Mouse (Mus musculus) stomach, embryonic 14.5 days (tissue): Measurements from ENCODE around the gene Plbd2. TPM values are rescaled to one million over a fixed set of nuclear protein-coding genes. Genes with fewer than 3 reads are reported as not detected.
"Not testable (repeated sequence)": the region's sequence is repeated elsewhere in the genome, so short reads cannot be mapped to it uniquely, and the experiment has no call there.

ENCODE experiments used
- ATAC-seq: fragments of 200-750 bp; cut with Nextera tagmentation; 2 replicates; pipeline ENCODE4 v1.8.0; 2017; ENCODE audit warnings: low read depth, moderate TSS enrichment; ENCODE audit not compliant: insufficient number of reproducible peaks, insufficient read depth, low FRiP score
- H3K27ac ChIP-seq: fragments of 300-500 bp; sonication (generic); 2 replicates; pipeline ENCODE4 v1.5.1; 2014; ENCODE audit warnings: mild to moderate bottlenecking, low read length, moderate library complexity, mixed read lengths
- H3K27me3 ChIP-seq: fragments of 300-500 bp; sonication (generic); 2 replicates; pipeline ENCODE4 v1.6.1; 2014; ENCODE audit warnings: low read length, control low read depth, mixed read lengths; ENCODE audit not compliant: control insufficient read depth, insufficient read depth
- H3K36me3 ChIP-seq: fragments of 300-500 bp; sonication (generic); 2 replicates; pipeline ENCODE4 v1.6.1; 2014; ENCODE audit warnings: mild to moderate bottlenecking, control low read depth, low read length, moderate library complexity, mixed read lengths; ENCODE audit not compliant: control insufficient read depth, insufficient read depth
- H3K4me1 ChIP-seq: fragments of 300-500 bp; sonication (generic); 2 replicates; pipeline ENCODE4 v1.6.1; 2014; ENCODE audit warnings: low read length, control low read depth, mixed read lengths; ENCODE audit not compliant: control insufficient read depth, insufficient read depth
- H3K4me2 ChIP-seq: fragments of 300-500 bp; sonication (generic); replicated peaks from 2 replicates; pipeline ENCODE4 v1.6.1; 2014; ENCODE audit warnings: low read depth, low read length, control low read depth
- H3K4me3 ChIP-seq: fragments of 300-500 bp; sonication (generic); 2 replicates; pipeline ENCODE4 v1.5.1; 2014; ENCODE audit warnings: low read depth, low read length, control low read depth
- H3K9ac ChIP-seq: fragments of 300-500 bp; sonication (generic); replicated peaks from 2 replicates; pipeline ENCODE4 v1.6.1; 2014; ENCODE audit warnings: low read depth, mild to moderate bottlenecking, control low read depth, low read length, moderate library complexity, mixed read lengths
- H3K9me3 ChIP-seq: fragments of 300-500 bp; sonication (generic); 2 replicates; pipeline ENCODE4 v1.6.1; 2016; ENCODE audit warnings: low read depth, low read length, control low read depth; ENCODE audit not compliant: control insufficient read depth
- WGBS: fragments of 180-500 bp; shearing (Covaris S2); extraction: QIAGEN DNeasy Blood & Tissue Kit; methylation state at CpG from one replicate; pipeline ENCODE4 v1.1.7; 2014; 5-methylcytosine and 5-hydroxymethylcytosine counted together
- polyA plus RNA-seq: library from polyadenylated mRNA; unstranded; fragments of >200 nt; fragmentation: Nextera tagmentation; extraction: Ambion mirVana; gene quantifications from 2 replicates; pipeline ENCODE4 v1.2.1, GENCODE M21; 2014

Gene Plbd2
- polyA plus RNA-seq, 1 experiment from 2014 or later: 39.6 TPM

DNA sequence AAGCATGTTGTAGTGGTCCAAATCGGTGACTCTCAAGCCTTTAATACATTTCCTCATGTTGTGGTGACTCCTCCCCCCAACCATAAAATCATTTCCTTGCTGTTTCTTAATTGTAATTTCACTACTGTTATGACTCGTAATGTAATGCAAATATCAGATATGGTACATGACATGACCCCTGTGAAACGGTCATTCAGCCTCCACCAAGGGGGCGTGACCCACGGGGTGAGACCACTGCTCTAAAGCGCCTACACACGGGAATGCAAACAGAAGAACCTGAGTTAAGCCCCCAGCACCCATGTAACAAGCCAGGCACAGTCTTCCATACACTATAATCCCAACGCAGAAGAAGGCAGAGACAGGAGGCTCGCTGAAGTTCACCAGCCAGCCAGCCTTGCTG lies 2.4 kb upstream of the Plbd2 start:
- Histone ChIP-seq H3K36me3 (no peaks in the 10 kb centered on the region), H3K9me3 (no peaks in the 10 kb centered on the region), H3K9ac (no peak overlapping the region), H3K27ac (no peak overlapping the region), H3K4me3 (no peak overlapping the region), H3K27me3 (no peaks in the 10 kb centered on the region), H3K4me2 (no peak overlapping the region), H3K4me1 (peaks cover 6% of the 10 kb centered on the region)
- ATAC-seq: no peak
- 66% methylated on average over 9 of the region's 9 CpGs for WGBS

DNA sequence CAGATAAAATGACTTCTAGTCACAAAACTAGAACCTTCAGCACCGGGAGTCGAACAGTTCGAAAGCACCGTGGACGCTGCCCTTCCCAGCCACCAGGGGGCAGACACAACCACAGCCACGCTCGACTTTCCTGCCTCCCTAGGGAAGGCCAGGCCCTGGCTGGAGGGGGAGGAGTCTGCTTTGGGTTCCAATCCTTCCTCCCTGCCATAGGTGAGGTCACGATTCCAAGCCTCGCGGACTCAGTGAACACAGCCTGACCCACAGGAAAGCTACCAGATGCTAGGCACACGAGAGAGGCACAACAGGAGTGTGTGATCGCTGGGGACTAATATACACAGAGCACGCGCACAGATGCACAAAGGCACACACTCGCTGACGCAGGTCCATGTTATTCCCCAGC lies 1.9 kb upstream of the Plbd2 start:
- no peak overlapping the region for H3K4me2 ChIP-seq
- no peaks in the 10 kb centered on the region for H3K9me3 ChIP-seq
- no peak overlapping the region for H3K27ac ChIP-seq
- H3K9ac ChIP-seq: no peak overlapping the region
- no peaks in the 10 kb centered on the region for H3K36me3 ChIP-seq
- 0 out of 2 replicates have a peak, but pooled peaks have one; percentile 21 for ATAC-seq
- 27% methylated on average over 16 of the region's 16 CpGs for WGBS
- no peaks in the 10 kb centered on the region for H3K27me3 ChIP-seq
- H3K4me1 ChIP-seq: peaks cover 6% of the 10 kb centered on the region
- no peak overlapping the region for H3K4me3 ChIP-seq

DNA sequence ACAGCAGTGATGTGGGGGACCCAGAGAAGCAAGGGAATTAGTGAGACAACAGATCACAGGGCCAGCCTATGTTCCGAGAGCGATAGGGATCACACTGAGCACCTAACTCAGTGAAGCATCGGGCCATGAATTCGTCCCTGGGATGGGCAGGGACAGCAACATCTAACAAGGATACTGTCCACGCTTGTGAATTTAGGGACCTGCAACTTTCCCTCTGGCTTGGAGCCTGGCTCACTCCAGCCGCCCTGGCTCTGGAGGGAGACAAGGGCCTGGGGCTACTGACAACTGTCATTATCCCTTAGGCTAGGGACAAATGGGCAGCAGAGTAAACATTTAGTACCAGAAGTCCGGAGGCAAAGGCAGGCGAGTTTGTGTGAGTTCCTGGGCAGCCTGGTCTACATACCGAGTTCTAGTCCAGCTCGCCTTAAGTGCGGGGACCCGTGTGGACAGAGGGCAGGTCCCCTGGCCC lies 716 bp downstream of the Plbd2 start:
- no peak overlapping the region for H3K27ac ChIP-seq
- ATAC-seq: no peak
- H3K4me3 ChIP-seq: peak overlapping the region; percentile 89
- H3K36me3 ChIP-seq: no peaks in the 10 kb centered on the region
- no peaks in the 10 kb centered on the region for H3K9me3 ChIP-seq
- H3K4me2 ChIP-seq: peak overlapping the region; percentile 93
- H3K27me3 ChIP-seq: no peaks in the 10 kb centered on the region
- H3K4me1 ChIP-seq: peaks cover 6% of the 10 kb centered on the region
- H3K9ac ChIP-seq: peak overlapping the region; percentile 85
- 4% methylated on average over 12 of the region's 12 CpGs for WGBS

GRCm38 (mm10) chr5:120502147-120502621 lies 1.2 kb downstream of the Plbd2 start:
- Histone ChIP-seq H3K4me3 (peak overlapping the region; percentile 89), H3K27ac (no peak overlapping the region), H3K9ac (peak overlapping the region; percentile 85; the same call in 1 of the 2 replicates), H3K36me3 (no peaks in the 10 kb centered on the region), H3K4me1 (peaks cover 6% of the 10 kb centered on the region), H3K9me3 (no peaks in the 10 kb centered on the region), H3K4me2 (peak overlapping the region; percentile 93), H3K27me3 (no peaks in the 10 kb centered on the region)
- 58% methylated on average over 9 of the region's 9 CpGs for WGBS
- no peak for ATAC-seq

- not testable (repeated sequence) for H3K27me3 ChIP-seq, H3K27ac ChIP-seq, H3K4me2 ChIP-seq, H3K9me3 ChIP-seq, H3K4me1 ChIP-seq, H3K9ac ChIP-seq, ATAC-seq, H3K36me3 ChIP-seq, H3K4me3 ChIP-seq
- WGBS: 87% methylated on average over 9 of the region's 9 CpGs
These were observed 2.8 kb downstream of the Plbd2 start for GRCm38 (mm10) chr5:120500609-120501008.

GRCm38 (mm10) chr5:120499202-120499601 lies 4.2 kb downstream of the Plbd2 start:
- no peaks in the 10 kb centered on the region for H3K9me3 ChIP-seq
- WGBS: 79% methylated on average over 4 of the region's 4 CpGs
- peaks cover 6% of the 10 kb centered on the region for H3K4me1 ChIP-seq
- no peak overlapping the region for H3K4me3 ChIP-seq
- no peak overlapping the region for H3K27ac ChIP-seq
- H3K27me3 ChIP-seq: no peaks in the 10 kb centered on the region
- no peak overlapping the region for H3K4me2 ChIP-seq
- no peak overlapping the region for H3K9ac ChIP-seq
- no peaks in the 10 kb centered on the region; the same call in 1 of the 2 replicates for H3K36me3 ChIP-seq
- no peak for ATAC-seq

- Histone ChIP-seq H3K27me3 (no peaks in the 10 kb centered on the region), H3K4me2 (no peak overlapping the region), H3K9ac (no peak overlapping the region), H3K4me1 (no peaks in the 10 kb centered on the region; the same call in 1 of the 2 replicates), H3K9me3 (no peaks in the 10 kb centered on the region), H3K36me3 (no peaks in the 10 kb centered on the region; the same call in 1 of the 2 replicates), H3K4me3 (no peak overlapping the region), H3K27ac (no peak overlapping the region)
- ATAC-seq: no peak
- WGBS: 84% methylated on average over 3 of the region's 3 CpGs
These were observed 6.4 kb downstream of the Plbd2 start for GRCm38 (mm10) chr5:120497071-120497470.

GRCm38 (mm10) chr5:120495703-120496226 lies 7.7 kb downstream of the Plbd2 start:
- 91% methylated on average over 13 of the region's 13 CpGs for whole genome bisulfite sequencing
- no peak overlapping the region for H3K9ac ChIP-seq
- H3K9me3 ChIP-seq: no peaks in the 10 kb centered on the region
- H3K36me3 ChIP-seq: peaks cover under 1% of the 10 kb centered on the region; the same call in 1 of the 2 replicates
- no peak overlapping the region for H3K27ac ChIP-seq
- no peaks in the 10 kb centered on the region for H3K4me1 ChIP-seq
- no peak overlapping the region for H3K4me3 ChIP-seq
- H3K27me3 ChIP-seq: no peaks in the 10 kb centered on the region
- no peak for ATAC-seq
- no peak overlapping the region for H3K4me2 ChIP-seq
